Mouse (Mus musculus) retina, adult 2 months (tissue): ENCODE data around the gene Tbcd.
"Not testable (repeated sequence)": the region's sequence is repeated elsewhere in the genome, so short reads cannot be mapped to it uniquely, and the experiment has no call there.

Source experiments
- DNase-seq: peaks from one replicate; pipeline ENCODE4 v3.0.0-alpha.2; 2012; ENCODE audit warnings: low read depth, low spot score

The Tbcd gene

GRCm38 (mm10) chr11:121652547-121653305 is 201.0 kb downstream of the Tbcd start:
- peak; percentile 28 for DNase-seq

GRCm38 (mm10) chr11:121653631-121654030 is 201.9 kb downstream of the Tbcd start:
- DNase-seq = no peak

- no peak for DNase-seq
These were observed 202.7 kb downstream of the Tbcd start for GRCm38 (mm10) chr11:121654406-121654945.

GRCm38 (mm10) chr11:121655166-121655806 is 203.5 kb downstream of the Tbcd start:
- DNase-seq = no peak

- no peak for DNase-seq
These were observed 204.2 kb downstream of the Tbcd start for GRCm38 (mm10) chr11:121655807-121656511.

GRCm38 (mm10) chr11:121658151-121658550 is 206.4 kb downstream of the Tbcd start:
- no peak for DNase-seq

- DNase-seq = not testable (repeated sequence)
These were observed 208.9 kb downstream of the Tbcd start for GRCm38 (mm10) chr11:121660604-121661003.

- DNase-seq = no peak
These were observed 209.4 kb downstream of the Tbcd start for GRCm38 (mm10) chr11:121661116-121661515.
